Mouse (Mus musculus): ENCODE measurements at regions not wholly inside any gene's neighbourhood (a gene's known extent, or its start where the extent isn't known, plus 50 kb on each side); places are given as distances from the start of the nearest gene placed in this dataset.

DNA sequence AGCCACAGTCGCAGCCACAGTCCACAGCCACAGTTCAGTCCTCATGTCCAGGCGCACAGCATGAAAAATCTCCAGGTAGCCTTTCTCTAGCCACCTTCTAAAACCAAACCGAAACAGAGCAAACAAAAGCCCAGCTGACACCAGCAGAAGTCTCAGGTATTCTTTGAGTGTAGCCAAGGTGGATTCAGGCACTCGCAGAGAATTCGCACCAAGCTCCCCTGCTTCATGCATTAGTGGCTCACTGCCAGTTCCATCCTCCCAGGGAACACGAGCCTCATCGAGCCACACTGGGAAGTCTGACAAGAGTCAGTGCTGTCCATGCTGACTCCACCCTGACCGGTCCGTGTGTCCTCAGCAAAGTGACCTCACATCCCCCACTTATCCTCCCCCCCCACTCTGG, 217.7 kb upstream of the Amigo2 start:
- intact Hi-C loops (cut with DNase I), result no loop called here
- peak; percentile 23 to 38 for DNase-seq

DNA sequence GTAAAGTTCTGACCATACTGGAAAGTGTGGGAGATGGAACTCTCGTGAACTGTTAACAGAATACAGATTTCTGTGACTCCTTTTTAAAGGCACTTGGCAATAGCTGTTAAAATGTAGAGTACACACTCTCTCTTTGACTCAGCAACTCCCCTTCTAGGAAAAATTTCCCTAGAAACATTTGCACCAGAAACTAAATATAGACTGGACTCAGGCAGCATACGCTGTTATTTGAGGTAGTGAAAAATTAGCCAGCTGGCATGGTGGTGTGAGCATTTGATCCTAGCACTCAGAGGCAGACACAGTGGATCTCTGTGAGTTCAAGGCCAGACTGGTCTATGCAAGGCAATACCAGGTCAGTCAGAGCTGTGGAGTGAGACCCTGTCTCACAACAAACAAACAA, 215.5 kb upstream of the Amigo2 start:
- no peak for DNase-seq

DNA sequence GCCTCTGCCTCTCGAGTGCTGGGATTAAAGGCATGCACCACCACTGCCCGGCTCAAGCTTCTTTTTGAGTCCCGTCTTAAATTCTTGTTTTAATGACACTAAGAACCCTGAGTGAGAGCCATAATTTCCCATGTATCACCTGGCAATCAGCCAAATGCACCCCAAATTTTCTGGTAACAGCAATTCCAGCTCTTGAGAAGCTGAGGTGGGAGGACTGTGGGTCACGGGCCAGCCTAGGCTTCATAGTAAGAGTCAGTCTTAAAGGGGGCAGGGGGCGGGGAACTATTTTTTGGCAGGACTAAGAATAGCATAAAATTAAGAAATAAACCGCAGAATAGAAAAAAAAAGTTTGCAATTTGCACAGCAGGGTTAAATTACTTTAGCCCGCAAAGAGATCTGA, 214.9 kb upstream of the Amigo2 start:
- no peak for DNase-seq
- intact Hi-C loops (cut with DNase I), result no loop called here

More for the DNA sequence above, 215.5 kb upstream of the Amigo2 start:
- intact Hi-C loops (cut with DNase I), result no loop called here

DNA sequence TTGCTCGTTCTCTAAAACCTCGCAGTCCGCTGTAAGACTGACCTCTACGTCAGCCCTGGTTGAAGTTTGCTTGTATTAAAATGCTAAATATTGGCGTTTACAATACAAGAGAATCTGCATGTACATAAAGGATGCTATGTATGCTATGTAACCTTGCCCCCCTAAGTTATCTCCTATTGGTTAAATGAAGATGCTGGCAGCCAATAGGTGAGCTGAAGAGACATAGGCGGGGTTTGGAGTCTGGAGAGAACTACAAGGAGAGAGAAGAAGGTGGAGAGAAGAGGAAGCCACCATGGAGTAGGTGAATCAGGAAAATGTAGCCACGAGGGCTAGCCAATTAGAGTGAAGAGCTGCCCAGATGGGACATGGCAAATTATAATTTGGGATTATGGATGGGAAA, 214.0 kb upstream of the Amigo2 start:
- no peak for DNase-seq
- intact Hi-C loops (cut with DNase I), result no loop called here

DNA sequence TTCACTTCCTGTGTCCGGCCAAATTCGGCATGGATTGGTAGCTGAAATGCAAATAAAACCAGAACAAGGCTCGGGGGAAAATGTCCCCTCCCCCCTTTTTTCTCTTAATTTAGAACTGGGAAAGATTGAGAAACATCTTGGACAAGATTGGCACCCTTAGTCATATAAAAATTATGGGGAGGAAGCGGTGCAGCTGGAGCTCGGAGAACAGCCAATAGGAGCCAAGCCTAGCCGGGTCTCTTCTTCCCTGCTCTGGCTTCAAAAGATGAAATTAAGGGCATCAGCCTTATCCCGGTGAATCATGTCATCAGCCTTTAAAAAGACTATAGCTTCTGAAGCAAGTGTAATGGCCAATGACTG, 213.3 kb upstream of the Amigo2 start:
- no peak for DNase-seq
- intact Hi-C loops (cut with DNase I), result no loop called here

DNA sequence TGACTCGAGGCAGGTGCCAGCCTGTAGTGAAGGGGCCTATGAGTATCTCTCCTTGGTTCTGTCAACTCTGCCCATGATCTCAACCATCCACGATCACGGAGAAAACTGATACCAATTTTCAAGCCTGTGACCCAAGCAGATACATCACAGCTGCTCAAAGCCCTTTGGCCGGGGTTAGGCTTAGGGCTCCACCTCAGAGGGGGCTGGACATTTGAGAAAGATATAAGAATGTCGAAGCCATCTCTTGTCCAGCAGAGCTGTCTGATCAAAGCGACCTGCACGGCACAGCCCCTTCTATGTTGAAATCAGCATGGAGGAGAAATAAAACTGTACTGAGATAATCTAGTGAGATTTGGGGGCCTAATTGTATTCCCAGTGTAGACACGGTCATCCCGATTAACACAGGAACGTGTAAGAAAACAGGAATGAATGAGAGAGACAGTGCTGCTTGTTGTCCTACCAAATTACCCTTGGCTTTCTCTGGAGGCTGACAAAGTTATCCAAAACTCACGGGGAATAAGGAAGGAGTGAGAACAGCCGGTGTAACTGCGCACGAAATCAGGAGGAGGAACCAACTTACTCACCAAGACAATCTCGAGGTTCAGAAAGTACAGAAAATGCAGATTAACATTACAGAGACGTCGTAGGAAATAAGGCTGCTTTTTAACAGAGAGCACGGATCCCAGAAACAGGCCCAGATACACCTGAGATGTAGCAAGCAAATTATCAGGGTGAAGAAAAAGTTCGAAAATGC, 212.7 kb upstream of the Amigo2 start:
- intact Hi-C loops (cut with DNase I), result no loop called here
- no peak for DNase-seq

DNA sequence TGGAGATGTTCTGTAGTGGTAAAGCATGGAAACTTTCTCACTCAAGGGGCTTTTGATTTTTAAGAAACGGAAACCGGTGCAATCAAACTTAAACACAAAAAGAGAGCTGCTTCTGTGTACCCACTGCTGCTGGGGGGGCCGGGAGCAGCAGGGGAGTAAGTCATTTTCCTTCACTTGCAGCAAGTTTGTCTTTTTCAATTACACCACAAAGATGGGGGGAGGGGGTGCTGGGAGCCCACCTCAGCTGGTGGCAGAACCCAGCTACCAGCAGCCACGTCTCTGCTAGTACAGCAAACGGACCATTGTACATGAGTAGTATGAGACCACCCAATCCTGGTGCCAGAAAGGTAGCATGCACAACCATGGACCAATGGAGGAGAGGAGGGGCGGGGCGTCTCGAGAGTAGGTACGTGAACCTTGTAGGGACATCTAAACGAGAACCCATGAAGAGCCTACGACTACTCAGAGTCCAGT, 211.7 kb upstream of the Amigo2 start:
- intact Hi-C loops (cut with DNase I), result no loop called here
- DNase-seq, result no peak

DNA sequence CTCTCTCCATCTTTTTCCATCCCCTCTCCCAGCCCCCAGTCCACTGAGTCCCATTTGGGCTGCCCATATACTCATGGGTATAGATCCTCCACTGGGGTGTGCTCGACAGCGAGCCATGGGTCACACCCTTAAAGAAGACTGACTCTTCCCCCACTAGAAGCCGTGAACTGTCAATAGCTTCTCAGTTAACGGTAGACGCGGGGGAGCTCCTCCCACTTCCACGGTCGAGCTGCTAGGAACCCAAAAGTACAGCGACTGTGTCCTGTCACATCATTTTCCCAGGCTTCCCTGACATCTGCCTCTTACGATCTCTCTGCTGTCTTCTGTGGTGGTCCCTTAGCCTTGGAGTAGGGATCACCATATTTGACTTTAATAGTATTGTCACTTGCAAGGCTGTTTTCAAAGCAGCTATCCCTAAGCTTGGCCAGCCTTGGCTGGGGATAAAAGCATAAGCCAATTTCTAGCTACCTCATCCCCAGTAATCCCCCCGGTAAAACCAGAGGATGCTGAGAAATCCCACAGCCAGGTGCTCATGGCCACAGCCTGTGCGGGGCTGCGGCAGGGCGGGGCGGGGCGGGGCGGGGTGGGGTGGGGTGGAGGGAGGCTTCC, 211.2 kb upstream of the Amigo2 start:
- intact Hi-C loops (cut with DNase I), result no loop called here
- DNase-seq, result no peak

DNA sequence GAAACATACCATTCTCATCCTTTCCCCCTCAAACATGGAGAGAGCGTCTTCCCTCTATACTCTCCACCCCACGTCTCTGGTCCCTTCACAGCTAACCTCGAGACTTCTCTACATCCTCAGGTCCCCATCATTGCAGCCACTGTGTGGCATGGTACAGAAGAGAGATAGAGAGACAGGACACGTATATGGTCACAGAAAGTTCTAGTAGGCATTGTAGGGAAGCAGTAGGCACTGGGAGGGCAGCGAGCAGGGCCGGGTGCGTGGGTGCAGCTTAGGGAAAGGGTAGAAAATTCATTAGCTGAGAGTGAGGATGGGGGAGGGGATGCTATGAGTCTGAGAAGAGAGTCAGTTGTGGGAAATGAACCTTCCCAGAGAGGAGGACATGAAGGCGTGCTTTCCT, 210.4 kb upstream of the Amigo2 start:
- intact Hi-C loops (cut with DNase I), result no loop called here
- DNase-seq, result no peak

DNA sequence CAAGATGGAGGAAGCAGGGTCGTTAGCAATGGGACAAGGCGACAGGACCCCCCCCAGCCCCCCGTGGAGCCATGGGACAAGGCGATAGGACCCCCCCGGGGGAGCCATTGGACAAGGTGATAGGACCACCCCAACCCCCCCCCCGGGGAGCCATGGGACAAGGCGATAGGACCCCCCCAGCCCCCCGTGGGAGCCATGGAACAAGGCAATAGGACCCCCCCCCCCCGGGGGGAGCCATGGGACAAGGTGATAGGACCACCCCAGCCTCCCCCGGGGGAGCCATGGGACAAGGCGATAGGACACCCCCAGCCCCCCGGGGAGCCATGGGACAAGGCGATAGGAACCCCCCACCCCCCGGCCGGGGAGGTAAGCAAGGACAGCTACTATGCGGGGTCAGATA, 209.9 kb upstream of the Amigo2 start:
- intact Hi-C loops (cut with DNase I), result no loop called here
- no peak for DNase-seq

DNA sequence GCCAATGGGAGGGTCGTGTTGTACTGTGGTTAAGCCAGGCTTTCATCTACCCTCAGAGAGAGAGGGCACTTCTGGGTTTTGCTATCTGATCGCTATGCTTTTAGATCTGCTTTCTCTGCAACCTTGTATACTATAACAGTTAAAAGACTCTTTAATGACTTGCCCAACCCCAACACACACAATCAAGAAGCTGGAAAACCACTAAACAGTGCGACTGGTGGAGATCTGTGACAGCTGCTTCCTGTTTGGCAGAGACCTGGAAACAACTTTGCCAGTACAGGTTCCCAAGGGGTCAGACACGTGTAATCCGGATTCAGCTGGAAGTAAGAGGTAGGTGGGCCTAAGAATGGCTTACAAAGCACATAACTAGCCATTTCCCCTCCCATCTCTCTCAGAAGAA, 208.6 kb upstream of the Amigo2 start:
- peak; percentile 50 to 65 for DNase-seq
- intact Hi-C loops (cut with DNase I), result no loop called here

DNA sequence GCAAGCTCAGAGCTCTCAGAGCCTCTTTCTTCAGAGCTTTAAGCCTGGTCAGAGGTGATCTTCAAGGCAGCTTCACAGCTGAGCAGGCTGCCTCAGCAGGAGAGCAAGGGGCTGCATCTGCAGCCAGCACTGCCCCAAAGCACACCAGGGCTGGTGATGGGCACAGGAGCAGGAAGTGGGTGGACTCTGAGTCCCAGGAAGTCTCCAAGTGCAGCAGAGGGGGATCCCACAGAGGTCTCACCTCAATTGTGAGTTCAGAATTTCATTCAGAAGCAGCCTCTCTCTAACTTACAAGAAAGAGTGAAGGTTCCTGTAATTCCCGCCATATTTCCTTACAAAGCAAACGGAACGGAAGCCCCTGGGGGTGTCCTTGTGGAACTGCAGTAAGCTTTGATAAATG, 202.6 kb upstream of the Amigo2 start:
- intact Hi-C loops (cut with DNase I), result no loop called here
- DNase-seq, result no peak

DNA sequence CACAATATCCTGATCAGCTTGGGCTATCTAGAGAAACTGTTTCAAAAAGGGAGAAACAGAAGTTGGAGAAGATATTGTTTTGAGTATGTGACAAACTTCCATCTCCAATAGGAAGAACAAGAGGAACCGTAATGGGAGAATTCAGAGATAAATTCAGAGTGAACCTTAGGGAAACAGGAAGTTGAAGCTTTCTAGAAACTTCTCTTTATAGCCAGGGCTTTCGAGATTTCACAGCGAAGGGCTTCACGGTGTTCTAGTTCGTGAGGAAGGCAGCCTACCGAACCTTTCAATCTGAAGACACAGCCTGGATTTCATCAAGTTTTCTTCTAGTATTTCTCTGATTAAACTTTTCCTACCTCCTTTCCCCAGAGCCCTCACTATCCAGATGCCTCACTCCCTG, 201.9 kb upstream of the Amigo2 start:
- DNase-seq, result no peak
- intact Hi-C loops (cut with DNase I), result no loop called here

DNA sequence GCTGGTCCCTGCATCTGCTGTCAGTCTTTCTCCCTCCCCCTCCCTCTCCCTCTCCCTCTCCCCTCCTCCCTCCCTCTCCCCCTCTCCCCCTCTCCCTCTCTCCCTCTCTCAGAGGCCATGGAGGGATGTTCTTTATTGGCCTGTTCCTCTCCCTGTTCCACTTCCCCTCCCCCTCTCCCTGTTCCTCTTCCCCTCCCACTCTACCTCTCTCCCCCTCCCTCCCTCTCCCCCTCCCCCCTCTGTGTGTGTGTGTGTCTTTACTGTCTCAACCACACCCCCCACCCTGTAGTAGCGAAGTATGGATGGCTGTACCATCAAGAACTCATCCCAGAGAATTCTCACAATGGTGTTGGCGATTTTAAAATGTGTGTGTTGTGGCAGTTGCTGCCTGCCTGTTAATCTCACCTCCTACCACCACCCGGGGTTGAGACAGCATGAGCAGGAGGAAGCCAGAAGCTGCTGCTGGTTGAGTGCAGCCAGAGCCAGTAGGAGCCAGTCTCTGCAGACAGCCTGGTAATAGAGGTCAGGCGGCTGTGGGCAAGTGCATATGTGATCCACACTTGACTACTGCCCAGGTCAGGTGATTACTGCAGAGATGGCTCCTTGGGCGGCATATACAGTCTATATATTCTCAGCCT, 201.3 kb upstream of the Amigo2 start:
- intact Hi-C loops (cut with DNase I), result no loop called here
- no peak for DNase-seq

DNA sequence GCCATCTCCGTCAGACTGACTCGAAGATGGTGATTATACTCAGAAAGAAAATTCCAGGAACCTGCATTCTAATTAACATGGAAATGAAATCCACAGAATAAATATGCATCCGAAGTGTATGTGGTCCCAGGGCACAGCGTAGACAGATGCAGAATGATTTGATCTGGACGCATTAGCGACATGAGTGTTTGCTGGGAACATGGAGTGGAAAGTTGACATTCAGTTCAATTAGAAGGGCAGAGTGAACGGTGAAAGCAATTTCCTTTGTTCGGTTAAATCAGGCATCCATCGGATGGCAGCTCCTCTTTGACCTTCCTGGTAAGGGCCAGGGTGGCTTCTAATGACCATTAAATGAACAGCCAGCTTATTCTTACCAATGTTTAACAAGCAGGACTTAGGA, 199.1 kb upstream of the Amigo2 start:
- intact Hi-C loops (cut with DNase I), result no loop called here
- no peak for DNase-seq

DNA sequence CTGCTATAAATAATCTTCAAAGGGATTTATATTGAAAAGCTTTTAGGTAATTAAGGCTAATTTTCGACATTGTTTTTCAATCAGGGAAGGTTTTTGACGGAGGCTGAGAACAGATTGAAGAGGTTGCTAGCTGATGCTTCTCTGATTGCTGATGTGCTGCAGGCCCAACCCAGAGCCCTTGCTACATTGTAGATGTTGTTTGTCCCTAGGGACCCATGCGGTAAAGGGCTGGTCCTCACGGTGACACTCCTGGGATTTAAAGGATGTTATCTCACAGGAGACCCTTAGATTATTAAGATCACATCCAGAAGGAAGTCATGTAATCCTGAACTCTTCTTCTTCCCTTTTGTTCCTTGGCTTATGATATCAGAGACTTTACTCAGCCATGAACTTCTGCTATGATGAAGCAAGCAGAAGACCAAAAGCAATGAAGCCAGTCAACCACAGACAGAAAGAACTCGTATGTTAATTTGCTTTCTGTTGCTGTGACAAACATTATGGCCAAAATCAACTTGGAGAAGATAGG, 191.2 kb upstream of the Amigo2 start:
- no peak for DNase-seq
- intact Hi-C loops (cut with DNase I), result no loop called here
